Mouse (Mus musculus) left cerebral cortex, postnatal 10 days (tissue): Measurements from ENCODE around the gene Phactr3. TPM values are rescaled to one million over a fixed set of nuclear protein-coding genes. Genes with fewer than 3 reads are reported as not detected.

Experiments
- total RNA-seq, 2 experiments: library from RNA; stranded (reverse); gene quantifications; 2 replicates each; pipeline ENCODE4 v1.2.3; 2021

Phactr3 gene
- total RNA-seq, 2 experiments from 2014 or later: 139 to 146 TPM

Other genes starting within 250 kb of the Phactr3 start
- 1 to 10 TPM; 6.2 TPM for gene Gm14327, start 221.9 kb upstream of the Phactr3 start, total RNA-seq
- 1 to 10 TPM in 1 of 2 experiments, not detected in 1; 1.4 TPM for gene Zfp972, start 193.4 kb upstream of the Phactr3 start, total RNA-seq
- gene Gm14326, start 161.7 kb upstream of the Phactr3 start, total RNA-seq: 10 to 100 TPM; 44.1 to 54.4 TPM
- 10 to 100 TPM; 20.9 to 22.7 TPM for gene Zfp971, start 95.7 kb upstream of the Phactr3 start, total RNA-seq
- 10 to 100 TPM; 14.0 to 17.1 TPM for gene Zfp931, start 40.5 kb upstream of the Phactr3 start, total RNA-seq